Mouse (Mus musculus) adrenal gland, postnatal 25 days (tissue): ENCODE measurements around the gene Hist1h1a. TPM values are rescaled to one million over a fixed set of nuclear protein-coding genes. Genes with fewer than 3 reads are reported as not detected.

Experiments used
- microRNA-seq, 2 experiments: library from miRNA; unstranded; fragments of <30 nt; microRNA quantifications; one replicate each; pipeline ENCODE4 v1.2.0; 2021
- total RNA-seq: library from RNA; stranded (reverse); gene quantifications from 2 replicates; pipeline ENCODE4 v1.2.3, GENCODE M21; 2021

The Hist1h1a gene
- total RNA-seq, 1 experiment from 2014 or later: 76.4 TPM

Small RNAs within 50 kb of the gene (microRNA-seq; reads per million reads assigned to microRNA genes)
- gene Gm44314: 0 reads per million in 2 experiments
- gene Gm44484: 0 reads per million in 2 experiments

Other genes with a start within 250 kb of the Hist1h1a start
- gene Hist1h4h, start 232.6 kb upstream of the Hist1h1a start, total RNA-seq: 474 and 516 TPM in 2 replicates
- gene Hist1h2af, start 229.8 kb upstream of the Hist1h1a start, total RNA-seq: 63.3 and 106 TPM in 2 replicates
- gene Hist1h3g, start 228.2 kb upstream of the Hist1h1a start, total RNA-seq: 24.0 and 39.4 TPM in 2 replicates
- gene Hist1h2bh, start 220.3 kb upstream of the Hist1h1a start, total RNA-seq: 6.6 and 6.8 TPM in 2 replicates
- gene Hist1h3f, start 219.6 kb upstream of the Hist1h1a start, total RNA-seq: 33.9 and 36.7 TPM in 2 replicates
- gene Hist1h4f, start 212.0 kb upstream of the Hist1h1a start, total RNA-seq: 127 and 189 TPM in 2 replicates
- 9.5 TPM in 2 replicates for gene Hist1h1d, start 210.4 kb upstream of the Hist1h1a start, total RNA-seq
- 66.8 and 86.4 TPM in 2 replicates for gene Hist1h3e, start 201.3 kb upstream of the Hist1h1a start, total RNA-seq
- 14.5 and 15.5 TPM in 2 replicates for gene Hist1h2ae, start 192.4 kb upstream of the Hist1h1a start, total RNA-seq
- gene Hist1h2bg, start 192.3 kb upstream of the Hist1h1a start, total RNA-seq: 106 and 130 TPM in 2 replicates
- gene Hist1h2bf, start 189.5 kb upstream of the Hist1h1a start, total RNA-seq: 61.2 and 62.9 TPM in 2 replicates
- gene Hist1h2ad, start 189.3 kb upstream of the Hist1h1a start, total RNA-seq: 2.3 and 9.6 TPM in 2 replicates
- gene Hist1h3d, start 187.9 kb upstream of the Hist1h1a start, total RNA-seq: 12.9 and 16.6 TPM in 2 replicates
- gene Hist1h4d, start 182.1 kb upstream of the Hist1h1a start, total RNA-seq: 174 and 185 TPM in 2 replicates
- 18.6 and 18.8 TPM in 2 replicates for gene Hist1h2be, start 142.5 kb upstream of the Hist1h1a start, total RNA-seq
- gene Hist1h1e, start 141.1 kb upstream of the Hist1h1a start, total RNA-seq: 102 and 118 TPM in 2 replicates
- 3.5 and 4.3 TPM in 2 replicates for gene Hist1h2ac, start 79.7 kb upstream of the Hist1h1a start, total RNA-seq
- gene Hist1h2bc, start 79.5 kb upstream of the Hist1h1a start, total RNA-seq: 193 and 227 TPM in 2 replicates
- gene Hist1h1t, start 67.9 kb upstream of the Hist1h1a start, total RNA-seq: not detected in 2 replicates
- gene Hist1h4c, start 65.2 kb upstream of the Hist1h1a start, total RNA-seq: 97.6 and 116 TPM in 2 replicates
- gene Hfe, start 52.8 kb upstream of the Hist1h1a start, total RNA-seq: 37.3 and 49.1 TPM in 2 replicates
- 248 and 316 TPM in 2 replicates for gene Hist1h1c, start 24.9 kb upstream of the Hist1h1a start, total RNA-seq
- gene Hist1h3c, start 18.1 kb upstream of the Hist1h1a start, total RNA-seq: 33.0 and 40.6 TPM in 2 replicates
- 56.1 and 68.8 TPM in 2 replicates for gene Hist1h2bb, start 16.9 kb upstream of the Hist1h1a start, total RNA-seq
- gene Hist1h2ab, start 12.5 kb upstream of the Hist1h1a start, total RNA-seq: 76.6 and 90.4 TPM in 2 replicates
- gene Hist1h3b, start 11.4 kb upstream of the Hist1h1a start, total RNA-seq: 94.0 and 112 TPM in 2 replicates
- gene Hist1h4b, start 6.7 kb upstream of the Hist1h1a start, total RNA-seq: 127 and 163 TPM in 2 replicates
- 73.8 and 80.4 TPM in 2 replicates for gene Hist1h4a, start 2.4 kb upstream of the Hist1h1a start, total RNA-seq
- gene Hist1h3a, start 1.3 kb upstream of the Hist1h1a start, total RNA-seq: 78.8 and 80.4 TPM in 2 replicates
- gene Trim38, start 6.2 kb downstream of the Hist1h1a start, total RNA-seq: 0.33 TPM in 1 of 2 replicates, not detected in the other
- 0.81 TPM in 1 of 2 replicates, not detected in the other for gene Slc17a2, start 43.3 kb downstream of the Hist1h1a start, total RNA-seq
- gene Slc17a3, start 75.8 kb downstream of the Hist1h1a start, total RNA-seq: 0.38 and 0.46 TPM in 2 replicates
- not detected in 2 replicates for gene Slc17a1, start 104.1 kb downstream of the Hist1h1a start, total RNA-seq
- gene Slc17a4, start 151.3 kb downstream of the Hist1h1a start, total RNA-seq: 0.30 TPM in 1 of 2 replicates, not detected in the other
- not detected in 2 replicates for gene Hist1h2ba, start 170.5 kb downstream of the Hist1h1a start, total RNA-seq
- gene Hist1h2aa, start 170.8 kb downstream of the Hist1h1a start, total RNA-seq: not detected in 2 replicates
- gene Scgn, start 227.5 kb downstream of the Hist1h1a start, total RNA-seq: 0.90 and 2.9 TPM in 2 replicates